Mouse (Mus musculus) E14TG2a.4 (cell line): Measurements from ENCODE around the gene Dok1.

Source experiments
- CTCF ChIP-seq: conservative IDR thresholded peaks from 2 replicates; pipeline ENCODE4 v1.5.1; 2014; ENCODE audit warnings: low read length
- POU5F1 ChIP-seq: IDR thresholded peaks from 2 replicates; pipeline ENCODE4 v1.6.1; 2014; ENCODE audit warnings: low read length, borderline replicate concordance

DNA sequence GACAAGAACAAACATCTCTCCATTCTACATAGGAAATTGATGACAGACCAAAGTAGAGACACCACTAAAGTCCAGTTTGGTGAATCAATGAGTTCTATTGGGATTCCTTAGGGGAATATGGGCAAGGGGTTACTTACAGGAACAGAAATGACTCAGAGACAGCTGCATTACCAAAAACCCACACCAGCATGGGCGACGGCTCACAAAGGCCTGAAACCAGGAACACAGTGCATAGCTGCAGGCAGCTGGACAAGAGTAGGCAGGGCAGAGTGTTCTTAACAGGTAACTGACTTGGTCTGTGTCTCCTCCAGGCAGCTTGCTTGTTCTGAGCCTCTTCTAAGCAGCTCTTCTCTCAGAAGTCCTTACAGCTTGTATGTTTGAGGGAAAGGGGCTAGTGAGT is 17.5 kb downstream of the Dok1 start:
- TF ChIP-seq CTCF (no peak), POU5F1 (no peak)
